Mouse (Mus musculus): ENCODE data around the gene AY761184.
"Not testable (repeated sequence)": the region's sequence is repeated elsewhere in the genome, so short reads cannot be mapped to it uniquely, and the experiment has no call there.

DNA sequence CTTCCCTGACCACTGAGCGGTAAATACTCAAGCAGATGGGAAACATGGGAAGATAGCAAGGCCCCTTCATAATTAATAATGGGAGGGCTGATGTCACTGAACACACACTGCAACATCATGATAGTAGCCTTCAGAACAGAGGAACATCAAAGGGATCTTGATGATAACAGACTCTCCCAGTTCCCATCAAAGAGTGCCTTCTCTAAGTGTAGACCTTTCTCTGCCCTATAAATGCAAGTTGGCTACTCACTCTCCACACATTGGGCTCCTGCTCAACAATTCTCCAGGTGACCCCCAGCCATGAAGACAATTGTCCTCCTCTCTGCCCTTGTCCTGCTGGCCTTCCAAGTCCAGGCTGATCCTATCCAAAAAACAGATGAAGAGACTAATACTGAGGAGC lies 37.9 kb downstream of the AY761184 start, which contains the start of gene Defa34:
- not testable (repeated sequence) for TF ChIP-seq CTCF (IDR thresholded peaks at IDR 0.05; ENCODE audit: low read depth, low read length); POLR2A (IDR thresholded peaks at IDR 0.05; ENCODE audit: insufficient read depth, low read length)
